Mouse (Mus musculus): Measurements from ENCODE around the gene Gaa. TPM values are rescaled to one million over a fixed set of nuclear protein-coding genes. Genes with fewer than 3 reads are reported as not detected.
A peak's percentile ranks its signal among the peaks of the same experiment; 100 is the strongest.
"Not testable (repeated sequence)": the region's sequence is repeated elsewhere in the genome, so short reads cannot be mapped to it uniquely, and the experiment has no call there.

Gene Gaa
- polyA plus RNA-seq, 1 experiment from 2014 or later = 64.6 TPM

- H3K9ac ChIP-seq (ENCODE audit: low read depth, low read length) = no peak overlapping the region
- no peak overlapping the region for H3K4me2 ChIP-seq (ENCODE audit: low read length)
- WGBS = 12% methylated on average over 6 of the region's 6 CpGs
- no peaks in the 10 kb centered on the region for H3K27me3 ChIP-seq (ENCODE audit: insufficient read depth, low read length)
- H3K36me3 ChIP-seq (ENCODE audit: insufficient read depth, low read length) = no peaks in the 10 kb centered on the region
- ATAC-seq (replicated peaks; ENCODE audit: low FRiP score, low read depth) = peak; percentile 80
- TF ChIP-seq CTCF (IDR thresholded peaks at IDR 0.05; ENCODE audit: low read depth) = peak; percentile 84
- H3K27ac ChIP-seq = no peak overlapping the region
- no peaks in the 10 kb centered on the region for H3K9me3 ChIP-seq (replicated peaks; ENCODE audit: low read length)
- H3K4me3 ChIP-seq (replicated peaks; ENCODE audit: low read depth, low read length) = no peak overlapping the region
- H3K4me1 ChIP-seq (replicated peaks; ENCODE audit: insufficient read depth, low read length) = 0 out of 2 replicates have a peak, but pooled peaks cover 7% of the 10 kb centered on the region
- peak; percentile 96 for DNase-seq (ENCODE audit: low spot score)
Measured at GRCm38 (mm10) chr11:119249011-119249410, 18.7 kb upstream of the Gaa start.

- no peak for DNase-seq (ENCODE audit: low spot score)
- Histone ChIP-seq H3K27me3 (ENCODE audit: insufficient read depth, low read length) (no peaks in the 10 kb centered on the region), H3K4me3 (replicated peaks; ENCODE audit: low read depth, low read length) (no peak overlapping the region), H3K4me1 (replicated peaks; ENCODE audit: insufficient read depth, low read length) (0 out of 2 replicates have a peak, but pooled peaks cover 7% of the 10 kb centered on the region), H3K4me2 (ENCODE audit: low read length) (no peak overlapping the region), H3K9ac (ENCODE audit: low read depth, low read length) (no peak overlapping the region), H3K9me3 (replicated peaks; ENCODE audit: low read length) (no peaks in the 10 kb centered on the region), H3K36me3 (ENCODE audit: insufficient read depth, low read length) (no peaks in the 10 kb centered on the region), H3K27ac (no peak overlapping the region)
- TF ChIP-seq CTCF (IDR thresholded peaks at IDR 0.05; ENCODE audit: low read depth) = no peak
- ATAC-seq (replicated peaks; ENCODE audit: low FRiP score, low read depth) = no peak
- WGBS = 35% methylated on average over 17 of the region's 17 CpGs
Measured at GRCm38 (mm10) chr11:119250998-119251397, 16.7 kb upstream of the Gaa start.

GRCm38 (mm10) chr11:119252854-119253541, 14.7 kb upstream of the Gaa start:
- H3K9ac ChIP-seq (ENCODE audit: low read depth, low read length) = no peak overlapping the region
- H3K4me1 ChIP-seq (replicated peaks; ENCODE audit: insufficient read depth, low read length) = peaks cover 17% of the 10 kb centered on the region
- no peaks in the 10 kb centered on the region for H3K27me3 ChIP-seq (ENCODE audit: insufficient read depth, low read length)
- H3K4me3 ChIP-seq (replicated peaks; ENCODE audit: low read depth, low read length) = no peak overlapping the region
- TF ChIP-seq CTCF (IDR thresholded peaks at IDR 0.05; ENCODE audit: low read depth) = peak; percentile 69
- WGBS = 9% methylated on average over 22 of the region's 22 CpGs
- DNase-seq (ENCODE audit: low spot score) (peak; percentile 74), ATAC-seq (replicated peaks; ENCODE audit: low FRiP score, low read depth) (peak; percentile 58)
- H3K27ac ChIP-seq = no peak overlapping the region
- H3K9me3 ChIP-seq (replicated peaks; ENCODE audit: low read length) = no peaks in the 10 kb centered on the region
- H3K36me3 ChIP-seq (ENCODE audit: insufficient read depth, low read length) = no peaks in the 10 kb centered on the region
- peak overlapping the region; percentile 32 for H3K4me2 ChIP-seq (ENCODE audit: low read length)

- H3K36me3 ChIP-seq (ENCODE audit: insufficient read depth, low read length); H3K9ac ChIP-seq (ENCODE audit: low read depth, low read length); H3K4me2 ChIP-seq (ENCODE audit: low read length); H3K27ac ChIP-seq; H3K27me3 ChIP-seq (ENCODE audit: insufficient read depth, low read length); H3K4me3 ChIP-seq (replicated peaks; ENCODE audit: low read depth, low read length); ATAC-seq (replicated peaks; ENCODE audit: low FRiP score, low read depth); H3K9me3 ChIP-seq (replicated peaks; ENCODE audit: low read length): not testable (repeated sequence)
- WGBS = 28% methylated on average over 5 of the region's 5 CpGs
- peak; percentile 55 for DNase-seq (ENCODE audit: low spot score)
- peaks cover 25% of the 10 kb centered on the region for H3K4me1 ChIP-seq (replicated peaks; ENCODE audit: insufficient read depth, low read length)
Measured at GRCm38 (mm10) chr11:119256557-119256956, 11.1 kb upstream of the Gaa start.

- Histone ChIP-seq H3K4me2 (ENCODE audit: low read length) (peak overlapping the region; percentile 46), H3K4me3 (replicated peaks; ENCODE audit: low read depth, low read length) (peak overlapping the region; percentile 9; the same call in 1 of the 2 replicates), H3K36me3 (ENCODE audit: insufficient read depth, low read length) (no peaks in the 10 kb centered on the region), H3K9me3 (replicated peaks; ENCODE audit: low read length) (no peaks in the 10 kb centered on the region), H3K4me1 (replicated peaks; ENCODE audit: insufficient read depth, low read length) (peaks cover 18% of the 10 kb centered on the region), H3K9ac (ENCODE audit: low read depth, low read length) (no peak overlapping the region), H3K27ac (peak overlapping the region; percentile 40; the same call in 1 of the 2 replicates), H3K27me3 (ENCODE audit: insufficient read depth, low read length) (no peaks in the 10 kb centered on the region)
- WGBS = 36% methylated on average over 9 of the region's 9 CpGs
- no peak for DNase-seq (ENCODE audit: low spot score)
- TF ChIP-seq CTCF (IDR thresholded peaks at IDR 0.05; ENCODE audit: low read depth) = no peak
- ATAC-seq (replicated peaks; ENCODE audit: low FRiP score, low read depth) = no peak
Measured at GRCm38 (mm10) chr11:119258216-119258571, 9.5 kb upstream of the Gaa start.

- H3K4me3 ChIP-seq (replicated peaks; ENCODE audit: low read depth, low read length) = peak overlapping the region; percentile 9; the same call in 1 of the 2 replicates
- H3K36me3 ChIP-seq (ENCODE audit: insufficient read depth, low read length) = no peaks in the 10 kb centered on the region
- H3K27me3 ChIP-seq (ENCODE audit: insufficient read depth, low read length) = no peaks in the 10 kb centered on the region
- peak; percentile 83 for DNase-seq (ENCODE audit: low spot score)
- H3K9me3 ChIP-seq (replicated peaks; ENCODE audit: low read length) = no peaks in the 10 kb centered on the region
- no peak overlapping the region for H3K9ac ChIP-seq (ENCODE audit: low read depth, low read length)
- H3K4me1 ChIP-seq (replicated peaks; ENCODE audit: insufficient read depth, low read length) = peaks cover 18% of the 10 kb centered on the region
- peak; percentile 54; the same call in 1 of the 2 replicates for ATAC-seq (replicated peaks; ENCODE audit: low FRiP score, low read depth)
- WGBS = 54% methylated on average over 23 of the region's 23 CpGs
- TF ChIP-seq CTCF (IDR thresholded peaks at IDR 0.05; ENCODE audit: low read depth) = no peak
- peak overlapping the region; percentile 46 for H3K4me2 ChIP-seq (ENCODE audit: low read length)
- peak overlapping the region; percentile 40; the same call in 1 of the 2 replicates for H3K27ac ChIP-seq
Measured at GRCm38 (mm10) chr11:119258572-119259322, 8.9 kb upstream of the Gaa start.

All from kidney, postnatal 0 days (tissue).